Mouse (Mus musculus): ENCODE measurements around the gene Nck2. TPM values are rescaled to one million over a fixed set of nuclear protein-coding genes. Genes with fewer than 3 reads are reported as not detected.

The Nck2 gene
- polyA plus RNA-seq, 1 experiment, result 21.0 TPM

DNA sequence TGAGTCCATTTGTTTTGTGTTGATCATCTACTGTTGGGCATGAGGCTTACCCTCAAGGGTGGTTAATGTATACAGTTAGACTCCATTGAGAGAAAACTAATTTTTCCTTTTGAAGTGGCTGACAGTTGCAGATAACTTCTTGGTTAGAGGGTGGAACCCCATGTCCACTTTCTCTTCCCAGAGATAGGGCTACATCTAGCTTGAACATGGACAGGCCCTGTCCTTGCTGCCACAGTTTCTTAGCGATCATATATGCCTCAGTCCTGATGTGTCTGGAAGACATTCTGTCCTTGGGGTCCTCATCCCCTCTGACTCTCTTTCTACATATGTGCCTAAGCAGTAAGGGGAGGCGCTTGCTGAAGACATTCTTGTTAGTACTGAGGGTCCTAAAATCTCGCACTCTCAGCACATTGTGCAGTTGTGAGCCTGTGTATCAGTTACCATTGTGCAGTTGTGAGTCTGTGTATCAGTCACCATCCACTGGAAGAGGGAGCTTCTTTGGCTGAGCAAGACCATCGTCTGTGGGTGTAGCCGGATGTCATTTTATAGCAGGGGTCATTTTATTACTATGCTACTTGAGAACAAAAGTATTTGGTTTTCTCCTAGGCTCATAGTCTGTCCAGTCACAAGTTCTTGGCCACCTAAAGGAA is 114.8 kb downstream of the Nck2 start:
- Histone ChIP-seq H3K4me1 (ENCODE audit: control insufficient read depth, insufficient read depth, low read length) (peaks cover 5% of the 10 kb centered on the region; the same call in 1 of the 2 replicates), H3K27ac (ENCODE audit: control insufficient read depth, insufficient read depth, low read depth, low read length, poor library complexity) (peak overlapping the region; percentile 40; the same call in 1 of the 2 replicates), H3K4me3 (replicated peaks; ENCODE audit: control insufficient read depth, low read depth, low read length) (no peak overlapping the region)
- WGBS, result 73% methylated on average over 5 of the region's 5 CpGs
- TF ChIP-seq CTCF (IDR thresholded peaks at IDR 0.05; ENCODE audit: control insufficient read depth, insufficient read depth, low read length), result no peak

DNA sequence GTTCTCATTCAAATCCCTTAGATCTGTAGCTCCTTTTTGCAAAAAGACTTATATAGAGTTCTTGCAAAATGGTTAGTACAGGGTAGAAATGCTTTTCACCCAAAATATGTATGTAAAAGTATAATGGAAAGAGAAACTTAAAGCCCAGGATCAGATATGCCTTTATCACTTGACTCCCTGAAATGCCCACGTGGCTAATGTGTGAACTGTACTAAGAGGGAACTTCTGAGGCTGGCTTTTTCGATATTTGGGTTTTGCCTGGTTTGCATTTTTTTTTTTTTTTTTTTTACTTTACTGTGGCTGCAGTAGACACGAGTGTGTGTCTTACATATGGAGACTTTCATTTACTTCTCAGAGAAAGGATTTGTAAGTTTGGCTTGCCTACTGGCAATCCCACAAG is 116.7 kb downstream of the Nck2 start:
- Histone ChIP-seq H3K4me3 (replicated peaks; ENCODE audit: control insufficient read depth, low read depth, low read length) (no peak overlapping the region), H3K4me1 (ENCODE audit: control insufficient read depth, insufficient read depth, low read length) (peaks cover 5% of the 10 kb centered on the region; the same call in 1 of the 2 replicates), H3K27ac (ENCODE audit: control insufficient read depth, insufficient read depth, low read depth, low read length, poor library complexity) (no peak overlapping the region)
- 36% methylated on average over 3 of the region's 3 CpGs for WGBS
- TF ChIP-seq POLR2A (IDR thresholded peaks at IDR 0.05; ENCODE audit: borderline replicate concordance, control insufficient read depth, low read depth, low read length) (no peak), CTCF (IDR thresholded peaks at IDR 0.05; ENCODE audit: control insufficient read depth, insufficient read depth, low read length) (no peak)

DNA sequence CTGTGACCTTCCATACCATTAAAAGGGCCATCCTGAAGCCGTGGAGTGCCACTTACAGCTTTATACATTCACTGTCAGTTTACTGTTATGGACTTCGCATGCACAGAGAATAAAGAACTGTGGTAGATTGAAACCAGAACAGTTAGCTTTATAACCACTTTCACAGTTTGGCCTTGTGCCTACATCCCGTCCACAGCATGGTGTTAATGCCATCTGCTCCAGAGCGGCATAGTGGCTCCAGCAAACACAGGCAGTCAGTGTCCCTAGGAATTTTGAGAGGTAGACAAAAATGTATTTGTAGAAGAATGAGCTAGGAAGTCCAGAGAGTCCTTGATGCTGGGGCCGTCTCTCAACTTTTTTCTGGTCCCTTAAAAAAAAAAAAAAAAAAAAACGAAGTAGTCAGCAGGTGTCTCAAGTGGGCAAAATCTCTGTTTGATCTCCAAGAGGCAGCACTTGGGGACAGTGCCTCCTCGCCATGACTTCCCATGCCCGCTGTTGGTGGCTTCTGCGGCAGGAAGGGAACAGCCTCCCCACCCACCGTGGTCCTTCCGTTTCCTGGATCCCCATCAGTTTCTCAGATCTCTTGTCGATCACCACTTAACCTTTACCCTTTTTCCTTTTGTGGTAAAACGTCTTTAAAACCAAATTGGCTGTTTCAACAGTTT is 117.8 kb downstream of the Nck2 start:
- H3K4me1 ChIP-seq (ENCODE audit: control insufficient read depth, insufficient read depth, low read length), result peaks cover 5% of the 10 kb centered on the region; the same call in 1 of the 2 replicates
- no peak overlapping the region for H3K27ac ChIP-seq (ENCODE audit: control insufficient read depth, insufficient read depth, low read depth, low read length, poor library complexity)
- no peak for TF ChIP-seq POLR2A (IDR thresholded peaks at IDR 0.05; ENCODE audit: borderline replicate concordance, control insufficient read depth, low read depth, low read length)
- no peak for TF ChIP-seq CTCF (IDR thresholded peaks at IDR 0.05; ENCODE audit: control insufficient read depth, insufficient read depth, low read length)
- H3K4me3 ChIP-seq (replicated peaks; ENCODE audit: control insufficient read depth, low read depth, low read length), result no peak overlapping the region
- 25% methylated on average over 13 of the region's 13 CpGs for WGBS

DNA sequence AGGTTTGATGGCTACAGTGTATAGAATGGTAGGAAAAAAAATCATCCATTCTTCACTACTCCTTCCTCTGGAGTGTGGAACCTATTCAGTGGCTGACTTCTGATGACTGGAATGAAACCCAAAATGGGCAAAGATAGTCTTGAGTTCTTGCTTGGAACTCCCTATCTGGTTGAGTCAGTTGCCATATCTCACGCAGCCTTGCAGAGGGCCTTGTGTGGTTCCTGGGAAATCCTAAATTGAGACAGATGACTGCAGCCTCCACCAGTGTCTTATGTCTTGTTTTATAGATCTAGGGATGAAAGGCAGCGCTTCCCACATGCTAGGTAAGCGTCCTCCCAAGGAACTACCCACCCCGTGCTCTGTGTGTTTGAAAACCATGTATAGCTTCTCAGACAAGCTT is 120.9 kb downstream of the Nck2 start:
- 85% methylated on average over 4 of the region's 4 CpGs for WGBS
- Histone ChIP-seq H3K4me1 (ENCODE audit: control insufficient read depth, insufficient read depth, low read length) (peaks cover 3% of the 10 kb centered on the region; the same call in 1 of the 2 replicates), H3K4me3 (replicated peaks; ENCODE audit: control insufficient read depth, low read depth, low read length) (no peak overlapping the region), H3K27ac (ENCODE audit: control insufficient read depth, insufficient read depth, low read depth, low read length, poor library complexity) (no peak overlapping the region)
- no peak for TF ChIP-seq POLR2A (IDR thresholded peaks at IDR 0.05; ENCODE audit: borderline replicate concordance, control insufficient read depth, low read depth, low read length)
- no peak for TF ChIP-seq CTCF (IDR thresholded peaks at IDR 0.05; ENCODE audit: control insufficient read depth, insufficient read depth, low read length)

DNA sequence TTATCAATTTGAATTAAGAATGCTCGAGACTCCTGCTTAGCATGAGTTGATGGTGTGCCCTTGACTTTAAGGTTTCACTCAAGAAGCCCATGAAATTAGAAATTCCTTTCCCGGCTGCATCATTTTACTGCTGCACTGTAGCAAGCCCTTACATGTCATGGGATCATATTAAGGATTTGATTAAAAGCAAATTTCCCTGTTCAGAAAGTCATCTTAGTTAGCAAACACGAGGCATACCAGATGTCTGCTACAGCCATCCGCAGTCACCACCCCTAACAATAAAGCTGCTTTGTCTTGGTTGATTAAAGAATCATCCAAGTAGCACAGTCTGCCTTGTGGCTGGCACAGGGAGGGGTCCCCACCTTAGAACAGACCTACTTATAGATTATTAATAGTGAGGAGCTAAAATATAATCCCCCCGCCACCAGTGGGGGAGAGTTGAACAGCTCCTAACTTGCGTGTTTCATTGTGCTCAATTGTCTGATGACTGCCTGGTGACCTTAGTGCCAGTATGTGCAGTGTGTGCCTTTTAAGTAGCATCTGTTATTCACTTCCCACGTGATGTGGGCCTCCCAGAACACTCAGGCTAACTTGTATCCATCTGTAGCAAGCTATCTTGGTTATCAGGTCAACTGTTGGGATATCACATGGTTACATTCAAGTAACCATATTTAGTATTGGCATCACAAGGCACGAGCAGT is 122.4 kb downstream of the Nck2 start:
- Histone ChIP-seq H3K27ac (ENCODE audit: control insufficient read depth, insufficient read depth, low read depth, low read length, poor library complexity) (no peak overlapping the region), H3K4me3 (replicated peaks; ENCODE audit: control insufficient read depth, low read depth, low read length) (no peak overlapping the region), H3K4me1 (ENCODE audit: control insufficient read depth, insufficient read depth, low read length) (peaks cover 3% of the 10 kb centered on the region; the same call in 1 of the 2 replicates)
- WGBS, result 82% methylated on average over 8 of the region's 8 CpGs
- TF ChIP-seq POLR2A (IDR thresholded peaks at IDR 0.05; ENCODE audit: borderline replicate concordance, control insufficient read depth, low read depth, low read length), result no peak
- no peak for TF ChIP-seq CTCF (IDR thresholded peaks at IDR 0.05; ENCODE audit: control insufficient read depth, insufficient read depth, low read length)

DNA sequence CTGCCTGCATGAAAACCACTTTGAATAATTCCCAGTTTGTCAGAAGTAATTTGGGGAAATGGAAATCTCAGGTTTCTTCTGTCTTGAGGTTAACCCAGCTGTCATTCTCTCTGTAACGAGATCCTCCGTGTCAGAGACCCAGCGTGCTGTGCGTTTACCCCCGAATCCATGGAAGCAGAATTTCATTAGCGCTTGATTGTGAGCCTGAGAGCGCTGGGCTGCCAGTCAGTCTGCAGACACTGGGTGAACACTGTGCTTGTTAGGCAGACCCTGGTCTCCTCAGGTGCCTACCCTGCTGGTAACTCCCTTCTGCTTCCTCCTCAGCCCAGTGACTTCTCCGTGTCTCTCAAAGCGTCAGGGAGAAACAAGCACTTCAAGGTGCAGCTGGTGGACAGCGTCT is 124.4 kb downstream of the Nck2 start:
- Histone ChIP-seq H3K27ac (ENCODE audit: control insufficient read depth, insufficient read depth, low read depth, low read length, poor library complexity) (no peak overlapping the region), H3K4me3 (replicated peaks; ENCODE audit: control insufficient read depth, low read depth, low read length) (no peak overlapping the region), H3K4me1 (ENCODE audit: control insufficient read depth, insufficient read depth, low read length) (no peaks in the 10 kb centered on the region)
- 88% methylated on average over 10 of the region's 10 CpGs for WGBS
- TF ChIP-seq POLR2A (IDR thresholded peaks at IDR 0.05; ENCODE audit: borderline replicate concordance, control insufficient read depth, low read depth, low read length), result no peak
- TF ChIP-seq CTCF (IDR thresholded peaks at IDR 0.05; ENCODE audit: control insufficient read depth, insufficient read depth, low read length), result no peak

DNA sequence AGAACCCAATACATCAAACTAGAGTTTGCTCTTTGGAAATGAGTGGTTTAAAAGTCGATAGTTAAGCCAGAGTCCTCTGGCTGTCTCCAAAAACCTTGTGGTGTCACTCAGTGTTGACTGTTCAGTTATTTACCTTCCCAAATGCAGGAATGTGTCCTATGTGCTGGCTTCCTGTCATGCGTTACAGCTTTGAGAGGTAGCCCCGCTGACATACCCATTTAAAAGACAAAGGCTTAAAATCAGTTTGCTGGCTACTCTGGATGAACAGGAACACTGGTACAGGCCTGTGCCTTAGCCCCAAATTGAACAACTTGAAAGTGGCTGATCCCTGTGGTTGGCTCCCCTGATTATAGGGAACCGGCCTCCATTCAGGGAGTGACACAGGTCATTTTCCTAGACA is 126.7 kb downstream of the Nck2 start:
- no peak overlapping the region for H3K4me3 ChIP-seq (replicated peaks; ENCODE audit: control insufficient read depth, low read depth, low read length)
- 90% methylated on average over 4 of the region's 4 CpGs for WGBS
- H3K27ac ChIP-seq (ENCODE audit: control insufficient read depth, insufficient read depth, low read depth, low read length, poor library complexity), result no peak overlapping the region
- TF ChIP-seq CTCF (IDR thresholded peaks at IDR 0.05; ENCODE audit: control insufficient read depth, insufficient read depth, low read length) (no peak), POLR2A (IDR thresholded peaks at IDR 0.05; ENCODE audit: borderline replicate concordance, control insufficient read depth, low read depth, low read length) (no peak)
- no peaks in the 10 kb centered on the region for H3K4me1 ChIP-seq (ENCODE audit: control insufficient read depth, insufficient read depth, low read length)

DNA sequence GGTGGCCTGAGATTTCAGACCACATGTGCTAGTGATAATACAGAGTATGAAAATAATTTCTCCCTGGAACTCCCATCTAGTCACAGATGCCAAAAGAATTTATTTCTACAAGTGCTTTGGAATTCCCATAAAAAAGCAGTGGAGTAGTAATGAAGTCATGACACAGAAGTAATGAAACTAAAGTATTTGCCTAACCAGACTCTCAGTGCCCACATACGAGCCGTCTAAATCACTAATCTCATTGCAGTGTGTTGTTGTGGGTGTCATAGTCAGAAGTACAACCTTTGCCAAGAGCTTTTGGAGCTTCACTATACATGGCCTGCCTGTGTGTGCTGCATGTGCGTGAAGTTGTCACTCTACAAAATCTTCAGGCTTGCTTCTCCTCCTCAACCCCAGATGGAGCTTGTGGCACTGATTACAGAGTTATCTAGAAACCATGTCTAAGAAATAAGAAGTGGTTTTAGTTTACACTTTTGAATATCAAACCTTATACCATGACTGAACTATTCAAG is 130.5 kb downstream of the Nck2 start:
- TF ChIP-seq POLR2A (IDR thresholded peaks at IDR 0.05; ENCODE audit: borderline replicate concordance, control insufficient read depth, low read depth, low read length), result no peak
- TF ChIP-seq CTCF (IDR thresholded peaks at IDR 0.05; ENCODE audit: control insufficient read depth, insufficient read depth, low read length), result no peak
- H3K4me1 ChIP-seq (ENCODE audit: control insufficient read depth, insufficient read depth, low read length), result no peaks in the 10 kb centered on the region
- 82% methylated on average over 3 of the region's 3 CpGs for WGBS
- no peak overlapping the region for H3K27ac ChIP-seq (ENCODE audit: control insufficient read depth, insufficient read depth, low read depth, low read length, poor library complexity)
- no peak overlapping the region for H3K4me3 ChIP-seq (replicated peaks; ENCODE audit: control insufficient read depth, low read depth, low read length)

Data from bone marrow, adult 2 months (tissue).